Mouse (Mus musculus) ES-E14 (cell line): ENCODE results near the gene Ip6k1.

Source experiments
- CHD2 ChIP-seq: IDR thresholded peaks from 2 replicates; pipeline ENCODE4 v1.6.1; 2014; ENCODE audit warnings: mild to moderate bottlenecking, low read depth, low read length, inconsistent platforms
- HCFC1 ChIP-seq: IDR thresholded peaks from 2 replicates; pipeline ENCODE4 v1.6.1; 2012; ENCODE audit warnings: low read length, inconsistent platforms, borderline replicate concordance; ENCODE audit not compliant: insufficient read depth
- MAFK ChIP-seq: IDR thresholded peaks from 2 replicates; pipeline ENCODE4 v1.6.1; 2014; ENCODE audit warnings: mild to moderate bottlenecking, low read depth, low read length, inconsistent platforms; ENCODE audit not compliant: insufficient read depth
- ZC3H11A ChIP-seq: IDR thresholded peaks from 2 replicates; pipeline ENCODE4 v1.6.1; 2012; ENCODE audit warnings: low read depth, mild to moderate bottlenecking, inconsistent platforms, low read length, borderline replicate concordance
- ZNF384 ChIP-seq: IDR thresholded peaks from 2 replicates; pipeline ENCODE4 v1.6.1; 2012; ENCODE audit warnings: low read depth, low read length, inconsistent platforms

DNA sequence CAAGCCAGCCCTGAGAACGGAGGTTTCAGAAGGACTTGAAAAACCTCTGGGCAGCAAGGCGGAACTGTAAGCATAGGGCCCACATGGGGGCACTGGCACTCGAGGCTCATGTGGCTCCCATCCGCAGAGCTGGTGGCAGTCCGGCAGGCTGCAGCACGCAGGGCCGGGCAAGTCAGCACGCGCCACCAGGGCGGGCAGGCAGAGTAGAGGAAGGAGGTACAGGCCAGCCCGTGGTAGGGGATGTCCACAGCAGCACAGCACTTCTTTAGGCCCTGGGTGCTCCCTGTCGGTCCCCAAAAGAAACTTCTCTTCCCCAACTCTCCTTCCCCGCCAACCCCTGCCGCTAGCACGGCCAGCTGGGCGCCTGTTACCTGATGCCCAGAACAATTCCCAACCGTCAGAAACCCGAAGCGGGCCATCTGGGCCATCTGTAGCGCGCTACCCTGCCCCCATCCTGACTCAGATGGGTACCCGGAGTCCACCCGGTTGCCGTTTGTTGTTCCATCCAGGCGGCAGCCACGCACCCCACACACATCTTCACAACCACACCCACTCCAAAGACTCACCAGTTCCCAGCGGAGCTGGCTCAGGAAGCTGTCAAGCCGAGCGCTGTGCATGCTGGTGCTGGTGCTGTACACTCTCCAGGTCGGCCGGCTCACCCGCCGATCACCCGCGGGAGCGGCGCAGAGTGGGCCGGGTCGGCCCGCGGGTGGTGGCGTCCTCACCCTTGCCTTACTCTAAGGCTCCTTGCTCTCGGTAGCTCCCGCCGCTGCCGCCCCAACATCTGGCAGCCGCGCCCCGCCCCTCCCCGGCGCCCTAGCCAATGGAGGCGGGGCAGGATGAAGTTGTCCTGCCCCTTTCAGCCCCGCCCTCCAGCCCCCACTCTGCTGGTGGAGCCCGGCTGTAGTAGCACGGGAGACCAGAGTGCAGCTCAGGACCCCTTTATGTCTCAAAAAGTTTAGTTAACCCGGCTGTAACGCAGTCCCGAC lies 16.9 kb upstream of the Ip6k1 start, which contains the start of gene Inka1:
- TF ChIP-seq ZC3H11A (no peak), MAFK (no peak), HCFC1 (no peak), CHD2 (no peak), ZNF384 (no peak)
